Mouse (Mus musculus): ENCODE measurements around the gene Prim2.

DNA sequence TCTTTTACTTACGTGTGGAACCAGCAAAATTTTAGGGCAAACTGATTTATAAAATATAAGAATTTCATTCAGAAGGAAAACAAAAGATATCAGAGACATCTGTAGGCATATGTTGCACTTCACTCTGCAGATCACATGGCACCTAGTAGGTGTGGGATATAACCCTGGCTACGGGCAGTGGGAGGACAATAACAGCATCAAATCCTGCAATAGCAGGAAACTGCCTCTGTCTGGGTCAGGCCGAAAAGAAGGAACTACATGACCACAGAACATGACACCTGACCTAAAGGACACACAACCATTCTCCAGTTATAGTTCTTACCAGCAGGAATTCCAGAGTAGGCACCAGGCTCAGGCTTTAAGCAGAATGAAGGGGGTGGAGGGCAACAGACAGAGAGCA lies 137.7 kb downstream of the Prim2 start:
- TF ChIP-seq CTCF (IDR thresholded peaks at IDR 0.05; ENCODE audit: low read depth, low read length) (no peak), GATA1 (IDR thresholded peaks at IDR 0.05; ENCODE audit: borderline replicate concordance, low read length) (no peak), POLR2AphosphoS5 (IDR thresholded peaks at IDR 0.05; ENCODE audit: insufficient replicate concordance, low read depth, low read length) (no peak)
